Mouse (Mus musculus): ENCODE data around the gene Mmp23. TPM values are rescaled to one million over a fixed set of nuclear protein-coding genes. Genes with fewer than 3 reads are reported as not detected.

The Mmp23 gene
- polyA plus RNA-seq, 1 experiment from 2014 or later, result 4.7 TPM

DNA sequence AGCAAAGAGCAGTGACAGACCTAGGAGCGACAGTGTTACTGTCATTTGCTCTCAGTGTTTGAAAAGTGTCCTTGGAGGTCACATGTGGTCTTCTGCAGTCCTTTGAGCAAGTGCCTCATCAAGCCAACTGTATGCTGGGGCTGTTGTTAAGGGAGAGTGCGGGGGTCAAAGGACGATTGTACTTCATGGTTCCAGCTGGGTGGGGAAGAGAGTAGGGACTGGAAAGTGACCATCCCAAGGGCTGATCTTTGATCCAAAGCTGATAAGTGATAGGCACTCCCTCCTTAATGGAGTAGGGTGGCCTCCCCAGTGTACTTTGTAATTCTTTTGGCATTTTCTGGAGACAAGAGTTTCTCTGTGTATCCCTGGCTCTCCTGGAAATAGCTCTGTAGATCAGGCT is 41.3 kb downstream of the Mmp23 start:
- H3K4me3 ChIP-seq, result no peak overlapping the region
- no peak overlapping the region for H3K9ac ChIP-seq
- 88% methylated on average over 3 of the region's 3 CpGs for WGBS
- H3K4me1 ChIP-seq (replicated peaks), result no peaks in the 10 kb centered on the region
- no peak overlapping the region for H3K27ac ChIP-seq (replicated peaks)
- H3K4me2 ChIP-seq, result no peak overlapping the region
- no peaks in the 10 kb centered on the region for H3K9me3 ChIP-seq
- no peak for ATAC-seq (ENCODE audit: low FRiP score, low read depth)
- peaks cover 60% of the 10 kb centered on the region for H3K36me3 ChIP-seq
- no peaks in the 10 kb centered on the region for H3K27me3 ChIP-seq

DNA sequence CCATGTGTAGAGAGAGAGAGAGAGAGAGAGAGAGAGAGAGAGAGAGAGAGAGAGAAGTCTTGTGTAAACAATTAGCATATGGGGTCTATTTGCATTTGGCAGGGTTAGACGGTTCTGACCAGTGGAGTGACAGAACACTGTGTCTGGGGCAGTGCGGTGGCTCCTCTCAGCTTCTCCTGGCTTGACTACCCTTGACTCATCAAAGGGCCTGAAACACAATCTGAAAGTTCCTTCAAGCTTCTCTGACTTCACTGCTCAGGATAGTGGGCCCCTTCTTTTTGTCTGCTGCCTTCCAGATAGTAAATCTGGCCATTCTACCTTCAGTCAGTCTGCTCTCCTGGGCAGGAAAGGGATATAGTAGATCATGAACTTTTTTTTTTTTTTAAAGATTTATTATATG is 46.4 kb downstream of the Mmp23 start:
- peaks cover 21% of the 10 kb centered on the region for H3K4me1 ChIP-seq (replicated peaks)
- no peaks in the 10 kb centered on the region for H3K9me3 ChIP-seq
- H3K36me3 ChIP-seq, result peaks cover 18% of the 10 kb centered on the region
- H3K4me3 ChIP-seq, result no peak overlapping the region
- H3K27me3 ChIP-seq, result no peaks in the 10 kb centered on the region
- no peak overlapping the region for H3K27ac ChIP-seq (replicated peaks)
- 73% methylated on average over 2 of the region's 2 CpGs for WGBS
- no peak overlapping the region for H3K4me2 ChIP-seq
- no peak overlapping the region for H3K9ac ChIP-seq
- ATAC-seq (ENCODE audit: low FRiP score, low read depth), result no peak

DNA sequence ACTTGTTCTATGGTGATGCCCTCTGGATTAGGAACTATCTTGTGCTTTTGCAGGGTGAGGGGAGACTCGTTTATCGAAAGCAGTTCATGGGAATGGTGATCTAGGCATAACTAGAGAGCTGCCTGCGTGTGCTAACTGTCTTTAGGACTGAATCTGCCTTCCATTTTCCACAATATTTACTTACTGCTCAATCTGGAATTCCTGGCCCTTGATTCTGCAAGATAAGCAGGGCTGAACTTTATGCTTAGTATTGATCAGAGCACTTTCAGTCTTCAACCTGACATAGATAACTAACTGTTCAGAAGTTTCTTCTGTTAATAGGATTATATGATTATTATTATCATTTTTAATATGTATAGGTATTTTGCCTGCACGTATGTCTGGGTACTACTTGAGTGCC is 48.1 kb downstream of the Mmp23 start:
- 93% methylated on average over 4 of the region's 4 CpGs for WGBS
- no peaks in the 10 kb centered on the region for H3K27me3 ChIP-seq
- peaks cover 5% of the 10 kb centered on the region; the same call in 1 of the 2 replicates for H3K36me3 ChIP-seq
- no peaks in the 10 kb centered on the region for H3K9me3 ChIP-seq
- peaks cover 21% of the 10 kb centered on the region for H3K4me1 ChIP-seq (replicated peaks)
- no peak overlapping the region for H3K9ac ChIP-seq
- no peak overlapping the region for H3K27ac ChIP-seq (replicated peaks)
- H3K4me2 ChIP-seq, result no peak overlapping the region
- ATAC-seq (ENCODE audit: low FRiP score, low read depth), result no peak
- H3K4me3 ChIP-seq, result no peak overlapping the region

DNA sequence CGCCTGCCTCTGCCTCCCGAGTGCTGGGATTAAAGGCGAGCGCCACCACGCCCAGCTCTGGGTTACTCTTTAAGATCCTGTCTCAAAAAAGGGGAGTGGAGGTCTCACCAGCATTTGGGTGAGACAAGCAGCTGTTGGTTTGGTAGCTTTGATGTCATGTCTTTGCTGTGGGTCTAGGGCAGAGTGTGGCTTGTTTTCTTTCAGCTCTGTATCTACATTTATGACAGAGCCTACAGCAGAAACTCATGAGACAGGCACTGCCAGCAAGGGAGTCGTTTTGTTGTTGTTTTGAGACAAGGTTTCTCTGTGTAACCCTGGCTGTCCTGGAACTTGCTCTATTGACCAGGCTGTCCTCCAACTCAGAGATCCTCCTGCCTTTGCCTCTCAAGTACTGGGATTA is 49.4 kb downstream of the Mmp23 start:
- 91% methylated on average over 6 of the region's 6 CpGs for WGBS

DNA sequence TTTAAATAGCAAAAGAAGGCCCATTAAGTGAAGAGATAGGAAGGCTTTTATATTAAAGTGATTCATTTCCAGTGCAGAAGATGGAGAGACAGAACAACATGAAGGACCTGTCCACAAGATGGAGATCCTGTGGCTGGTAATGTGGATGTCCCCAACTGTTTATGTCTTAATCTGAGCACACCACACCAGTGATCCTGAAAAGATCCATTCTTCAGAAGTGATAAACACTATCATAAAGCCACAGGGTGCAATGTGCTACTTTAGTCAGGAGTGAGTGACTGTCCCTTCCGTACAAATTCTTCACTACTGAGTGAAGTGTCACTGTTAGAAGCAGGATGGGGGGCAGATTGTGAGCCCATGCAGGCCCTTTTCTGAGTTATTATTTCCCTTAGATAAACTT is 50.4 kb downstream of the Mmp23 start:
- H3K9ac ChIP-seq, result peak overlapping the region; percentile 86
- WGBS, result 90% methylated on average over 1 of the region's 1 CpGs
- H3K9me3 ChIP-seq, result no peaks in the 10 kb centered on the region
- peak overlapping the region; percentile 74 for H3K4me2 ChIP-seq
- no peak for ATAC-seq (ENCODE audit: low FRiP score, low read depth)
- H3K27ac ChIP-seq (replicated peaks), result no peak overlapping the region
- peak overlapping the region; percentile 68 for H3K4me3 ChIP-seq
- peaks cover 21% of the 10 kb centered on the region for H3K4me1 ChIP-seq (replicated peaks)
- no peaks in the 10 kb centered on the region for H3K36me3 ChIP-seq
- no peaks in the 10 kb centered on the region for H3K27me3 ChIP-seq

More for the DNA sequence above, 49.4 kb downstream of the Mmp23 start:
- Histone ChIP-seq H3K27me3 (no peaks in the 10 kb centered on the region), H3K4me1 (replicated peaks) (peaks cover 21% of the 10 kb centered on the region), H3K9ac (no peak overlapping the region), H3K9me3 (no peaks in the 10 kb centered on the region), H3K4me2 (no peak overlapping the region), H3K4me3 (no peak overlapping the region), H3K36me3 (no peaks in the 10 kb centered on the region), H3K27ac (replicated peaks) (no peak overlapping the region)
- ATAC-seq (ENCODE audit: low FRiP score, low read depth), result no peak

- peak overlapping the region; percentile 99 for H3K27ac ChIP-seq (replicated peaks)
- peak overlapping the region; percentile 68 for H3K4me3 ChIP-seq
- H3K9me3 ChIP-seq, result no peaks in the 10 kb centered on the region
- H3K27me3 ChIP-seq, result no peaks in the 10 kb centered on the region
- peaks cover 21% of the 10 kb centered on the region for H3K4me1 ChIP-seq (replicated peaks)
- no peaks in the 10 kb centered on the region for H3K36me3 ChIP-seq
- peak overlapping the region; percentile 74 for H3K4me2 ChIP-seq
- H3K9ac ChIP-seq, result peak overlapping the region; percentile 86
- 2% methylated on average over 31 of the region's 31 CpGs for WGBS
- no peak; the same call in 1 of the 2 replicates for ATAC-seq (ENCODE audit: low FRiP score, low read depth)
Observed at GRCm38 (mm10) chr4:155601997-155602456, 51.2 kb downstream of the Mmp23 start.

DNA sequence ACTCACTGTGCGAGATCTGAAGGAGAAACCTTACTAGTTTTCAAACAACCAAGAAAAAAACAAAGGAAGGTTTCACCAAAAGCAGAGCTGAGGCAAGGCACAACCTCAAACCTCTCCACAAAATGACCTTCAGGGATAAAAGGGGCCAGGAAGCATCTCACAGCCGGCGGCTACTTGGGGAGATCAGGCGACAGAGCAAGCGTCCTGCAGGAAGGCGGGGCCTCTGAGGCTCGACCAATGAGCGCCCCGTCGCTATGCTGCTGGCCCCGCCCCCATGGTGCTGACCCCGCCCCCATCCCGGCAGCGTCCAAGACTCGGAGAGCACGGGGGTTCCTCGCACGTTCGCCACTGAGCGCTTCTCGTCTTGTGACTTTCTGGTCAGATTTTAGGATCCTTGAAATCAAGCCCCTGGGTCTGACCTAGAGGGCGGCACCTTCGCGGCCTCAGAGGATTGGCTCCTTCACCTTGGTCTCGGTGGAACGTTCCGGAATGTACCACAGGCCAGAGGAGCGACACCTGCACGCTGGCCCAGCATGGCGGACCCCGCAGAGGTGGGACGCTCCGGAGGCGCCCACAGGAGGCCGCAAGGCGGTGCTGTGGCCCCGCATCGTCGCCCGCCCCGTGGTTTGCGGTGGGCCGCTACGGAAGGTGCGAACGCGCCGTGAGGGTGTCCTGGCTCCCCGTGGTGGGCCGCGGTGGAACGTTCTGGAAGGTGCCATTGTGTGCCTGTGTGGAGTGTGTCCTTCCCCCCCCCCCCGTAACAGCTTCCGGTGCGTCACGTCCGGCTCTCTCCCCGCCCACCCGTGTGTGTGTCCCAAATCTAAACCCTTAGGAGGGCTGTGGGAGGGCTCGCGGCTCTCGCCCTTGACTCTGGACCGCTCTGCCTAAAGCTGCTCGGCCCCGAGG is 51.8 kb downstream of the Mmp23 start, which contains the start of gene Slc35e2:
Gene Slc35e2 (plus strand): TSS at position 326 of the 906 bp plus-strand sequence.
- H3K36me3 ChIP-seq, result no peaks in the 10 kb centered on the region
- 1% methylated on average over 62 of the region's 65 CpGs for WGBS
- H3K27ac ChIP-seq (replicated peaks), result peak within 1 kb of the TSS; percentile 99
- H3K9me3 ChIP-seq, result no peaks in the 10 kb centered on the region
- peak; percentile 95 for ATAC-seq (ENCODE audit: low FRiP score, low read depth)
- no peaks in the 10 kb centered on the region for H3K27me3 ChIP-seq
- peak within 1 kb of the TSS; percentile 86 for H3K9ac ChIP-seq
- peak within 1 kb of the TSS; percentile 68 for H3K4me3 ChIP-seq
- peaks cover 21% of the 10 kb centered on the region for H3K4me1 ChIP-seq (replicated peaks)
- H3K4me2 ChIP-seq, result peak within 1 kb of the TSS; percentile 74

Other genes starting within 250 kb of the Mmp23 start
- 4.3 and 5.2 TPM in 2 replicates for gene Cfap74, start 244.2 kb downstream of the Mmp23 start, polyA plus RNA-seq (2015; fragmentation: Nextera tagmentation; extraction: Ambion mirVana)
- gene Tmem52, start 184.3 kb downstream of the Mmp23 start, polyA plus RNA-seq (2015; fragmentation: Nextera tagmentation; extraction: Ambion mirVana), result 0.17 TPM in 1 of 2 replicates, not detected in the other
- 1,056 and 1,102 TPM in 2 replicates for gene Gnb1, start 162.0 kb downstream of the Mmp23 start, polyA plus RNA-seq (2015; fragmentation: Nextera tagmentation; extraction: Ambion mirVana)
- 80.6 and 85.9 TPM in 2 replicates for gene Nadk, start 91.0 kb downstream of the Mmp23 start, polyA plus RNA-seq (2015; fragmentation: Nextera tagmentation; extraction: Ambion mirVana)
- 14.6 and 16.3 TPM in 2 replicates for gene Slc35e2, start 52.0 kb downstream of the Mmp23 start, polyA plus RNA-seq (2015; fragmentation: Nextera tagmentation; extraction: Ambion mirVana)
- gene Cdk11b, start 28.5 kb downstream of the Mmp23 start, polyA plus RNA-seq (2015; fragmentation: Nextera tagmentation; extraction: Ambion mirVana), result 49.3 and 53.0 TPM in 2 replicates
- gene Gm10563, start 8.0 kb downstream of the Mmp23 start, polyA plus RNA-seq (2015; fragmentation: Nextera tagmentation; extraction: Ambion mirVana), result not detected in 2 replicates
- 50.6 and 62.2 TPM in 2 replicates for gene Mib2, start 15.8 kb upstream of the Mmp23 start, polyA plus RNA-seq (2015; fragmentation: Nextera tagmentation; extraction: Ambion mirVana)
- 17.2 and 20.6 TPM in 2 replicates for gene Fndc10, start 41.0 kb upstream of the Mmp23 start, polyA plus RNA-seq (2015; fragmentation: Nextera tagmentation; extraction: Ambion mirVana)
- 160 and 166 TPM in 2 replicates for gene Ssu72, start 51.4 kb upstream of the Mmp23 start, polyA plus RNA-seq (2015; fragmentation: Nextera tagmentation; extraction: Ambion mirVana)
- gene Tmem240, start 81.4 kb upstream of the Mmp23 start, polyA plus RNA-seq (2015; fragmentation: Nextera tagmentation; extraction: Ambion mirVana), result 23.8 and 27.0 TPM in 2 replicates
- 92.0 and 99.4 TPM in 2 replicates for gene Atad3a, start 107.7 kb upstream of the Mmp23 start, polyA plus RNA-seq (2015; fragmentation: Nextera tagmentation; extraction: Ambion mirVana)
- 32.2 and 33.7 TPM in 2 replicates for gene Vwa1, start 121.3 kb upstream of the Mmp23 start, polyA plus RNA-seq (2015; fragmentation: Nextera tagmentation; extraction: Ambion mirVana)
- 0.98 and 1.2 TPM in 2 replicates for gene Tmem88b, start 132.5 kb upstream of the Mmp23 start, polyA plus RNA-seq (2015; fragmentation: Nextera tagmentation; extraction: Ambion mirVana)
- not detected in 2 replicates for gene Ankrd65, start 137.1 kb upstream of the Mmp23 start, polyA plus RNA-seq (2015; fragmentation: Nextera tagmentation; extraction: Ambion mirVana)
- gene Mrpl20, start 149.5 kb upstream of the Mmp23 start, polyA plus RNA-seq (2015; fragmentation: Nextera tagmentation; extraction: Ambion mirVana), result 248 and 265 TPM in 2 replicates
- gene Ccnl2, start 159.1 kb upstream of the Mmp23 start, polyA plus RNA-seq (2015; fragmentation: Nextera tagmentation; extraction: Ambion mirVana), result 134 and 137 TPM in 2 replicates
- gene Aurkaip1, start 177.9 kb upstream of the Mmp23 start, polyA plus RNA-seq (2015; fragmentation: Nextera tagmentation; extraction: Ambion mirVana), result 129 TPM in 2 replicates
- gene Mxra8, start 186.3 kb upstream of the Mmp23 start, polyA plus RNA-seq (2015; fragmentation: Nextera tagmentation; extraction: Ambion mirVana), result 32.5 and 32.7 TPM in 2 replicates
- 30.8 and 32.8 TPM in 2 replicates for gene Dvl1, start 194.0 kb upstream of the Mmp23 start, polyA plus RNA-seq (2015; fragmentation: Nextera tagmentation; extraction: Ambion mirVana)
- 0.43 and 0.54 TPM in 2 replicates for gene Tas1r3, start 210.0 kb upstream of the Mmp23 start, polyA plus RNA-seq (2015; fragmentation: Nextera tagmentation; extraction: Ambion mirVana)
- 25.6 and 29.1 TPM in 2 replicates for gene Cptp, start 216.1 kb upstream of the Mmp23 start, polyA plus RNA-seq (2015; fragmentation: Nextera tagmentation; extraction: Ambion mirVana)
- gene Ints11, start 216.2 kb upstream of the Mmp23 start, polyA plus RNA-seq (2015; fragmentation: Nextera tagmentation; extraction: Ambion mirVana), result 71.6 and 78.6 TPM in 2 replicates
- gene Pusl1, start 238.4 kb upstream of the Mmp23 start, polyA plus RNA-seq (2015; fragmentation: Nextera tagmentation; extraction: Ambion mirVana), result 58.5 and 62.9 TPM in 2 replicates
- gene Acap3, start 238.4 kb upstream of the Mmp23 start, polyA plus RNA-seq (2015; fragmentation: Nextera tagmentation; extraction: Ambion mirVana), result 68.8 and 74.6 TPM in 2 replicates

Measured in hindbrain, embryonic 15.5 days (tissue).